In genomic region chr7:79189211-79189610, GRCm38 (mm10) we compare ENCODE assay signal across 19 mouse cellular contexts. TPM values are rescaled to one million over a fixed set of nuclear protein-coding genes. Genes with fewer than 3 reads are reported as not detected.
DNase-seq lines count a peak whose midpoint lies in the region; ATAC-seq and TF ChIP-seq lines count a peak whose summit lies in the region.
"Had no signal": no experiment of that assay in that cellular context is flagged by ENCODE, and none has a peak within 500 bp of the region (broad histone marks: within the 10 kb centered on the region; RNA-seq: fewer than 3 reads in every experiment).

No protein-coding gene starts in this region.

- TF ChIP-seq EP300 in stomach, postnatal 0 days (optimal IDR thresholded peaks at IDR 0.05), result no peak

- H3K27ac ChIP-seq in heart, embryonic 14.5 days (replicated peaks in 1 of 2; ENCODE audit: control insufficient read depth in 1 of 2, insufficient read depth in 1 of 2, low read depth in 2 of 2, low read length in 2 of 2), result peak overlapping the region in 1 of 2 experiments; percentile 56; a peak in 1 of 4 replicates
- no peak overlapping the region for H3K27ac ChIP-seq in heart, embryonic 11.5 days (ENCODE audit: low read depth, low read length)
- no peak overlapping the region for H3K27ac ChIP-seq in lung, embryonic 16.5 days (ENCODE audit: low read length)
- no peak overlapping the region for H3K27ac ChIP-seq in stomach, embryonic 14.5 days (ENCODE audit: low read length)
- H3K27ac ChIP-seq in stomach, postnatal 0 days (replicated peaks), result no peak overlapping the region
- H3K27ac ChIP-seq: embryonic facial prominence, embryonic 10.5 days; heart, embryonic 13.5 days; hindbrain, embryonic 10.5 days; hindbrain, embryonic 14.5 days; intestine, embryonic 15.5 days had no signal

- H3K4me2 ChIP-seq in heart, embryonic 14.5 days (ENCODE audit: low read length), result no peak overlapping the region
- H3K4me2 ChIP-seq in heart, embryonic 11.5 days, result no peak overlapping the region
- no peak overlapping the region for H3K4me2 ChIP-seq in lung, embryonic 16.5 days (ENCODE audit: low read depth, low read length)
- H3K4me2 ChIP-seq in stomach, embryonic 14.5 days (replicated peaks; ENCODE audit: low read depth, low read length), result no peak overlapping the region
- no peak overlapping the region for H3K4me2 ChIP-seq in stomach, postnatal 0 days (replicated peaks; ENCODE audit: low read depth)
- H3K4me2 ChIP-seq: heart, embryonic 13.5 days; hindbrain, embryonic 14.5 days; intestine, embryonic 15.5 days had no signal

- ATAC-seq in heart, embryonic 14.5 days (ENCODE audit: insufficient number of reproducible peaks, insufficient read depth, low FRiP score, low read depth), result peak; percentile 26; the same call in 1 of the 2 replicates
- ATAC-seq in heart, embryonic 11.5 days (replicated peaks; ENCODE audit: insufficient number of reproducible peaks, low FRiP score, low TSS enrichment), result no peak
- peak; percentile 17; the same call in 1 of the 2 replicates for ATAC-seq in lung, embryonic 16.5 days (ENCODE audit: low read depth)
- peak; percentile 68; the same call in 1 of the 2 replicates for ATAC-seq in stomach, embryonic 14.5 days (ENCODE audit: insufficient number of reproducible peaks, insufficient read depth, low FRiP score, low read depth)
- ATAC-seq in stomach, postnatal 0 days (ENCODE audit: low FRiP score, low TSS enrichment), result no peak
- ATAC-seq: forebrain, embryonic 14.5 days; intestine, embryonic 15.5 days had no signal

- TF ChIP-seq CTCF in stomach, postnatal 0 days (IDR thresholded peaks at IDR 0.05; ENCODE audit: low read depth), result no peak

- no peak overlapping the region for H3K9ac ChIP-seq in heart, embryonic 14.5 days (ENCODE audit: low read length)
- no peak overlapping the region for H3K9ac ChIP-seq in heart, embryonic 11.5 days (ENCODE audit: low read depth, low read length)
- no peak overlapping the region for H3K9ac ChIP-seq in lung, embryonic 16.5 days (ENCODE audit: low read length)
- no peak overlapping the region for H3K9ac ChIP-seq in stomach, embryonic 14.5 days (replicated peaks; ENCODE audit: low read depth, low read length)
- no peak overlapping the region for H3K9ac ChIP-seq in stomach, postnatal 0 days (ENCODE audit: low read length)
- H3K9ac ChIP-seq: heart, embryonic 13.5 days; hindbrain, embryonic 14.5 days; intestine, embryonic 15.5 days had no signal

- WGBS in heart, embryonic 14.5 days, result 29% methylated on average over 3 of the region's 5 CpGs
- WGBS in heart, embryonic 11.5 days (ENCODE audit: insufficient replicate concordance), result 20% methylated on average over 3 of the region's 5 CpGs
- 16% methylated on average over 3 of the region's 5 CpGs for WGBS in lung, embryonic 16.5 days
- 17% methylated on average over 3 of the region's 5 CpGs for WGBS in stomach, embryonic 14.5 days
- 16% methylated on average over 3 of the region's 5 CpGs for WGBS in stomach, postnatal 0 days

- 0 out of 2 replicates have a peak, but pooled peaks cover 3% of the 10 kb centered on the region for H3K9me3 ChIP-seq in heart, embryonic 14.5 days (ENCODE audit: control insufficient read depth, low read length)
- H3K9me3 ChIP-seq in heart, embryonic 11.5 days (replicated peaks; ENCODE audit: control insufficient read depth, low read length), result peaks cover 3% of the 10 kb centered on the region; the same call in 1 of the 2 replicates
- H3K9me3 ChIP-seq in lung, embryonic 16.5 days (ENCODE audit: control insufficient read depth, low read length), result 0 out of 2 replicates have a peak, but pooled peaks cover 2% of the 10 kb centered on the region
- no peaks in the 10 kb centered on the region for H3K9me3 ChIP-seq in stomach, embryonic 14.5 days (ENCODE audit: control insufficient read depth, low read depth, low read length)
- no peaks in the 10 kb centered on the region for H3K9me3 ChIP-seq in stomach, postnatal 0 days (ENCODE audit: control insufficient read depth, low read length)
- H3K9me3 ChIP-seq: embryonic facial prominence, embryonic 10.5 days; heart, embryonic 13.5 days; hindbrain, embryonic 10.5 days; intestine, embryonic 15.5 days had no signal

- no peak overlapping the region for H3K4me3 ChIP-seq in heart, embryonic 14.5 days (ENCODE audit: control insufficient read depth in 1 of 2, insufficient read depth in 1 of 2, low read depth in 1 of 2, low read length in 2 of 2)
- no peak overlapping the region for H3K4me3 ChIP-seq in heart, embryonic 11.5 days (ENCODE audit: low read depth, low read length)
- H3K4me3 ChIP-seq in lung, embryonic 16.5 days (ENCODE audit: low read length), result no peak overlapping the region
- H3K4me3 ChIP-seq in stomach, embryonic 14.5 days (ENCODE audit: low read depth, low read length), result no peak overlapping the region
- H3K4me3 ChIP-seq in stomach, postnatal 0 days (ENCODE audit: low read depth, low read length), result no peak overlapping the region
- H3K4me3 ChIP-seq: embryonic facial prominence, embryonic 10.5 days; heart, embryonic 13.5 days; hindbrain, embryonic 10.5 days; intestine, embryonic 15.5 days had no signal

- peaks cover 13 to 15% of the 10 kb centered on the region in 2 experiments for H3K4me1 ChIP-seq in heart, embryonic 14.5 days (ENCODE audit: control insufficient read depth in 2 of 2, insufficient read depth in 2 of 2, low read length in 2 of 2)
- 0 out of 2 replicates have a peak, but pooled peaks cover 19% of the 10 kb centered on the region for H3K4me1 ChIP-seq in heart, embryonic 11.5 days (ENCODE audit: control insufficient read depth, insufficient read depth, low read length)
- H3K4me1 ChIP-seq in lung, embryonic 16.5 days (replicated peaks; ENCODE audit: control insufficient read depth, insufficient read depth, low read length), result peaks cover 5% of the 10 kb centered on the region; the same call in 1 of the 2 replicates
- 0 out of 2 replicates have a peak, but pooled peaks cover 3% of the 10 kb centered on the region for H3K4me1 ChIP-seq in stomach, embryonic 14.5 days (ENCODE audit: control insufficient read depth, insufficient read depth, low read length)
- H3K4me1 ChIP-seq in stomach, postnatal 0 days (replicated peaks; ENCODE audit: control insufficient read depth, insufficient read depth), result no peaks in the 10 kb centered on the region
- H3K4me1 ChIP-seq: intestine, embryonic 15.5 days had no signal

- H3K27me3 ChIP-seq in heart, embryonic 14.5 days (ENCODE audit: control insufficient read depth, insufficient read depth, low read length), result no peaks in the 10 kb centered on the region
- H3K27me3 ChIP-seq in heart, embryonic 11.5 days (ENCODE audit: control insufficient read depth, insufficient read depth, low read length), result no peaks in the 10 kb centered on the region
- no peaks in the 10 kb centered on the region for H3K27me3 ChIP-seq in lung, embryonic 16.5 days (ENCODE audit: control insufficient read depth, insufficient read depth, low read depth, low read length)
- no peaks in the 10 kb centered on the region for H3K27me3 ChIP-seq in stomach, embryonic 14.5 days (ENCODE audit: control insufficient read depth, insufficient read depth, low read length)
- no peaks in the 10 kb centered on the region for H3K27me3 ChIP-seq in stomach, postnatal 0 days (ENCODE audit: control insufficient read depth, insufficient read depth, low read length)
- H3K27me3 ChIP-seq: heart, embryonic 13.5 days; intestine, embryonic 15.5 days had no signal

- no peak for DNase-seq in lung, postnatal 4 days
- no peak for DNase-seq in stomach, postnatal 0 days (ENCODE audit: low spot score)
- no peak for DNase-seq in layer of hippocampus, adult 8-10 months (ENCODE audit: low spot score in 2 of 2)
- DNase-seq: adrenal gland, adult 2 months; adrenal gland, postnatal 25 days; cerebellum, adult 2 months; cerebellum, postnatal 10 days; heart, adult 18-20 months had no signal

- H3K36me3 ChIP-seq in heart, embryonic 14.5 days (ENCODE audit: control insufficient read depth, insufficient read depth, low read length), result no peaks in the 10 kb centered on the region
- H3K36me3 ChIP-seq in heart, embryonic 11.5 days (ENCODE audit: control insufficient read depth, insufficient read depth, low read length), result no peaks in the 10 kb centered on the region
- no peaks in the 10 kb centered on the region for H3K36me3 ChIP-seq in lung, embryonic 16.5 days (ENCODE audit: control insufficient read depth, insufficient read depth, low read length)
- no peaks in the 10 kb centered on the region for H3K36me3 ChIP-seq in stomach, embryonic 14.5 days (ENCODE audit: control insufficient read depth, insufficient read depth, low read length)
- no peaks in the 10 kb centered on the region for H3K36me3 ChIP-seq in stomach, postnatal 0 days (ENCODE audit: control insufficient read depth, insufficient read depth, low read length)
- H3K36me3 ChIP-seq: embryonic facial prominence, embryonic 10.5 days; heart, embryonic 13.5 days; hindbrain, embryonic 10.5 days; intestine, embryonic 15.5 days had no signal

RNA-seq across cellular contexts. Expression of gene Mfge8, which starts 40.4 kb away (rescaled TPM):
- 260 and 264 TPM in 2 replicates for polyA plus RNA-seq in heart, embryonic 14.5 days (2014; fragmentation: Nextera tagmentation; extraction: Ambion mirVana)
- 205 and 243 TPM in 2 replicates for polyA plus RNA-seq in heart, embryonic 11.5 days (2014; fragmentation: Nextera tagmentation; extraction: Ambion mirVana)
- polyA plus RNA-seq in lung, embryonic 16.5 days (2015; fragmentation: Nextera tagmentation; extraction: Ambion mirVana), result 393 and 397 TPM in 2 replicates
- polyA plus RNA-seq in stomach, embryonic 14.5 days (2014; fragmentation: Nextera tagmentation; extraction: Ambion mirVana), result 273 and 292 TPM in 2 replicates
- polyA plus RNA-seq in stomach, postnatal 0 days (2015; fragmentation: Nextera tagmentation; extraction: Ambion mirVana), result 178 TPM in 2 replicates
- 100 to 1,000 TPM; 152 to 176 (median 163) TPM for total RNA-seq in layer of hippocampus, adult 8-10 months (2022)

RNA-seq across cellular contexts. Expression of gene Hapln3, which starts 58.4 kb away (rescaled TPM):
- 0.93 and 2.0 TPM in 2 replicates for polyA plus RNA-seq in heart, embryonic 14.5 days (2014; fragmentation: Nextera tagmentation; extraction: Ambion mirVana)
- polyA plus RNA-seq in heart, embryonic 11.5 days (2014; fragmentation: Nextera tagmentation; extraction: Ambion mirVana), result 1.2 and 1.4 TPM in 2 replicates
- 1.2 and 1.4 TPM in 2 replicates for polyA plus RNA-seq in lung, embryonic 16.5 days (2015; fragmentation: Nextera tagmentation; extraction: Ambion mirVana)
- polyA plus RNA-seq in stomach, embryonic 14.5 days (2014; fragmentation: Nextera tagmentation; extraction: Ambion mirVana), result 3.8 and 4.2 TPM in 2 replicates
- polyA plus RNA-seq in stomach, postnatal 0 days (2015; fragmentation: Nextera tagmentation; extraction: Ambion mirVana), result 0.62 and 0.67 TPM in 2 replicates
- 1 to 10 TPM; 1.6 to 3.0 (median 1.9) TPM for total RNA-seq in layer of hippocampus, adult 8-10 months (2022)
- total RNA-seq: CH12.LX had no signal

Comparison
In these comparisons a context has a peak if more than half of its experiments do, and no peak if none do; other contexts are left out.
1. ATAC-seq: peak in heart, embryonic 14.5 days (single experiment), lung, embryonic 16.5 days (single experiment) and stomach, embryonic 14.5 days (single experiment); none in heart, embryonic 11.5 days (single experiment) and stomach, postnatal 0 days (single experiment).